Mouse (Mus musculus) liver, embryonic 16.5 days (tissue): ENCODE measurements around the gene Zfand4. TPM values are rescaled to one million over a fixed set of nuclear protein-coding genes. Genes with fewer than 3 reads are reported as not detected.
"Not testable (repeated sequence)": the region's sequence is repeated elsewhere in the genome, so short reads cannot be mapped to it uniquely, and the experiment has no call there.

Experiments used
- ATAC-seq: fragments of 200-750 bp; cut with Nextera tagmentation; 2 replicates; pipeline ENCODE4 v1.8.0; 2017; ENCODE audit warnings: low read depth, mild to moderate bottlenecking, moderate number of reproducible peaks, moderate library complexity
- H3K27ac ChIP-seq: fragments of 300-500 bp; sonication (generic); 2 replicates; pipeline ENCODE4 v1.5.1; 2014; ENCODE audit warnings: mild to moderate bottlenecking, low read length
- H3K27me3 ChIP-seq: fragments of 300-500 bp; sonication (generic); 2 replicates; pipeline ENCODE4 v1.6.1; 2014; ENCODE audit warnings: low read depth, low read length, mixed read lengths; ENCODE audit not compliant: control insufficient read depth, insufficient read depth
- H3K36me3 ChIP-seq: fragments of 300-500 bp; sonication (generic); 2 replicates; pipeline ENCODE4 v1.6.1; 2014; ENCODE audit warnings: mild to moderate bottlenecking; ENCODE audit not compliant: control insufficient read depth, insufficient read depth
- H3K4me1 ChIP-seq: fragments of 300-500 bp; sonication (generic); 2 replicates; pipeline ENCODE4 v1.6.1; 2014; ENCODE audit warnings: low read depth, low read length, mixed read lengths; ENCODE audit not compliant: control insufficient read depth
- H3K4me2 ChIP-seq: fragments of 300-500 bp; sonication (generic); 2 replicates; pipeline ENCODE4 v1.6.1; 2014; ENCODE audit warnings: low read depth, low read length, mixed read lengths
- H3K4me3 ChIP-seq: fragments of 300-500 bp; sonication (generic); 2 replicates; pipeline ENCODE4 v1.5.1; 2014; ENCODE audit warnings: low read depth, mild to moderate bottlenecking, low read length
- H3K9ac ChIP-seq: fragments of 300-500 bp; sonication (generic); 2 replicates; pipeline ENCODE4 v1.6.1; 2014; ENCODE audit warnings: low read depth, low read length
- H3K9me3 ChIP-seq: fragments of 300-500 bp; sonication (generic); replicated peaks from 2 replicates; pipeline ENCODE4 v1.6.1; 2016; ENCODE audit warnings: low read length; ENCODE audit not compliant: control insufficient read depth
- WGBS: fragments of 180-500 bp; shearing (Covaris S2); extraction: QIAGEN DNeasy Blood & Tissue Kit; methylation state at CpG from one replicate; pipeline ENCODE4 v1.1.7; 2014; ENCODE audit not compliant: insufficient replicate concordance; 5-methylcytosine and 5-hydroxymethylcytosine counted together
- polyA plus RNA-seq: library from polyadenylated mRNA; unstranded; fragments of >200 nt; fragmentation: Nextera tagmentation; extraction: Ambion mirVana; gene quantifications from 2 replicates; pipeline ENCODE4 v1.2.1, GENCODE M21; 2015

The Zfand4 gene
- polyA plus RNA-seq, 1 experiment from 2014 or later = 4.9 TPM

- peak overlapping the region; percentile 91 for H3K4me3 ChIP-seq
- peak overlapping the region; percentile 89 for H3K9ac ChIP-seq
- peak overlapping the region; percentile 80 for H3K4me2 ChIP-seq
- peaks cover 3% of the 10 kb centered on the region; the same call in 1 of the 2 replicates for H3K36me3 ChIP-seq
- peak overlapping the region; percentile 86 for H3K27ac ChIP-seq
- 6% methylated on average over 8 of the region's 8 CpGs for WGBS
- ATAC-seq = no peak
- no peaks in the 10 kb centered on the region for H3K9me3 ChIP-seq
- no peaks in the 10 kb centered on the region; the same call in 1 of the 2 replicates for H3K27me3 ChIP-seq
- peaks cover 31% of the 10 kb centered on the region for H3K4me1 ChIP-seq
Observed at GRCm38 (mm10) chr6:116338520-116338919, 74.5 kb downstream of the Zfand4 start.

- Histone ChIP-seq H3K27ac (peak overlapping the region; percentile 55), H3K27me3 (no peaks in the 10 kb centered on the region; the same call in 1 of the 2 replicates), H3K4me3 (peak overlapping the region; percentile 91), H3K4me1 (peaks cover 34% of the 10 kb centered on the region), H3K9ac (peak overlapping the region; percentile 89), H3K36me3 (peaks cover 3% of the 10 kb centered on the region; the same call in 1 of the 2 replicates), H3K9me3 (no peaks in the 10 kb centered on the region), H3K4me2 (peak overlapping the region; percentile 80)
- ATAC-seq = no peak
- WGBS = 50% methylated on average over 5 of the region's 5 CpGs
Observed at GRCm38 (mm10) chr6:116339088-116339487, 75.1 kb downstream of the Zfand4 start.

DNA sequence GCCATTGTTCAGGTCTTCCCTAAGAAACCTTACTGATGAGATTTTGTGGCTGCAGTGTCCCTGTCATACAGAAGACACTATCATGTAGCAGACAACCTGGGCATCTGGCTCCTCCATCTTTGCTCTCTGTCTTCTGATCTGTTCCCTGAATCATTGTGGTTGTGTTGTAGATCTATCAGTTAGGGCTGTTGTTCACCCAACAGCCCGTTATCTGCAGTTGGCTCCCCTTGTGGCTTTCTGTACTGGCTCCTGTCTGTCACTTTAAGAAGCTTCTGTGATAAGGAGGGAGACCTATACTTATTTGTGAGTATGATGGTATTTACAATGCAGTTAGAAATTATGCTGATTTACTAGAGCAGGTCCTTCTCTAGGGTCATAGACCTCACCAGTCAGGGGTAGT lies 76.5 kb downstream of the Zfand4 start:
- Histone ChIP-seq H3K27me3 (no peaks in the 10 kb centered on the region; the same call in 1 of the 2 replicates), H3K4me1 (peaks cover 34% of the 10 kb centered on the region), H3K36me3 (peaks cover 3% of the 10 kb centered on the region; the same call in 1 of the 2 replicates), H3K27ac (peak overlapping the region; percentile 75), H3K9me3 (no peaks in the 10 kb centered on the region), H3K9ac (peak overlapping the region; percentile 36), H3K4me2 (peak overlapping the region; percentile 80), H3K4me3 (peak overlapping the region; percentile 91)
- ATAC-seq = no peak
- WGBS = 19% methylated on average over 1 of the region's 1 CpGs

GRCm38 (mm10) chr6:116347953-116348352 lies 83.9 kb downstream of the Zfand4 start:
- no peak overlapping the region for H3K4me2 ChIP-seq
- peaks cover 25% of the 10 kb centered on the region for H3K4me1 ChIP-seq
- H3K9me3 ChIP-seq = no peaks in the 10 kb centered on the region
- 77% methylated on average over 2 of the region's 2 CpGs for WGBS
- no peak for ATAC-seq
- H3K4me3 ChIP-seq = no peak overlapping the region
- no peaks in the 10 kb centered on the region for H3K36me3 ChIP-seq
- 0 out of 2 replicates have a peak overlapping the region, but pooled peaks have one; percentile 16 for H3K9ac ChIP-seq
- peak overlapping the region; percentile 55 for H3K27ac ChIP-seq
- H3K27me3 ChIP-seq = no peaks in the 10 kb centered on the region

DNA sequence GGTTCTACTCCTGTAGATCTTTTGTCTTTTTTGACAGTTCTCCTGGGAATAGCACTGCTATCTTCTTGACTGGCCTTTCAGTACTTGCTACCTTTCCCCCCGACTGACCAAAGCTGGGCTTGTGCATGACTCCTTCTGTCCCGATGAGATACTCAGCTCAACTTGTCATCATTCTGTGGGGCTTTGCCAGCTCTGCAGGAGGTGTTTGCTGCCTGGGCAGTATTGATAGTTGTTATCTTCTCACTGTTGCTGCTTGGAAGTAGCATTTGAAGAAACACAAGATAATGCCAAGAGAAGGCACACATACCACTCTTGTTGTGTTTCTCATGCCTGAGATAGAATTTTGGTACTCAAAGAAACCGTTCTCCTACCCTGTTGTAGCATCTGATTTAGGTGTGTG lies 86.0 kb downstream of the Zfand4 start:
- Histone ChIP-seq H3K27me3 (no peaks in the 10 kb centered on the region), H3K36me3 (no peaks in the 10 kb centered on the region), H3K9ac (peak overlapping the region; percentile 74), H3K4me3 (peak overlapping the region; percentile 67), H3K9me3 (no peaks in the 10 kb centered on the region), H3K27ac (peak overlapping the region; percentile 99), H3K4me1 (peaks cover 33% of the 10 kb centered on the region), H3K4me2 (peak overlapping the region; percentile 86)
- WGBS = 25% methylated on average over 3 of the region's 3 CpGs
- peak; percentile 93 for ATAC-seq

DNA sequence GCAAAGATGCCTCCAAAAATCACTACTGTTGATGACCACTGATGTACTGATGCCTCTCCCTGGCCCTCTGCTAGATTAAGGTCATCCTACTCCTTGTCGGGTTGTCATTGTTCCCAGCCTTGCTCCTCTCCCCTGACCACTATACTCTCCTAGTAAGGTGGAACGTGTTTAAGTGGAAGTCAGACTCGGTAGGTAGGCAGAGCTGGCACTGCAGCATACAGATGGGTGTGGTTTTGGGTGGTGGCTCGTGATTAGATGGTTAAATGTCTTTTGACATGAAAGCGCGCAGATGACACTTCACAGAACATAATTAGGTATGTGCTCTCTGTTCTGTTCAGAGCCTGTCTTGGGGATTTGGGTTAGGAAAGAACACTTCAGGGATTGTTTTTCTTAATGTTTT lies 86.6 kb downstream of the Zfand4 start:
- peaks cover 35% of the 10 kb centered on the region for H3K4me1 ChIP-seq
- peak; percentile 88 for ATAC-seq
- H3K27me3 ChIP-seq = no peaks in the 10 kb centered on the region
- H3K9ac ChIP-seq = peak overlapping the region; percentile 74
- H3K4me3 ChIP-seq = peak overlapping the region; percentile 67
- 22% methylated on average over 6 of the region's 6 CpGs for whole genome bisulfite sequencing
- peak overlapping the region; percentile 86 for H3K4me2 ChIP-seq
- peak overlapping the region; percentile 99 for H3K27ac ChIP-seq
- H3K36me3 ChIP-seq = no peaks in the 10 kb centered on the region
- H3K9me3 ChIP-seq = no peaks in the 10 kb centered on the region

GRCm38 (mm10) chr6:116351534-116351933 lies 87.5 kb downstream of the Zfand4 start:
- Histone ChIP-seq H3K9ac (peak overlapping the region; percentile 54), H3K36me3 (no peaks in the 10 kb centered on the region), H3K4me1 (peaks cover 35% of the 10 kb centered on the region), H3K27ac (peak overlapping the region; percentile 87), H3K4me3 (peak overlapping the region; percentile 67), H3K27me3 (no peaks in the 10 kb centered on the region), H3K4me2 (peak overlapping the region; percentile 53), H3K9me3 (no peaks in the 10 kb centered on the region)
- WGBS = 51% methylated on average over 4 of the region's 4 CpGs
- ATAC-seq = no peak

GRCm38 (mm10) chr6:116353428-116353827 lies 89.4 kb downstream of the Zfand4 start:
- Histone ChIP-seq H3K9me3 (no peaks in the 10 kb centered on the region), H3K27ac (peak overlapping the region; percentile 61), H3K27me3 (no peaks in the 10 kb centered on the region), H3K4me3 (peak overlapping the region; percentile 56), H3K36me3 (no peaks in the 10 kb centered on the region), H3K4me2 (peak overlapping the region; percentile 72), H3K4me1 (peaks cover 33% of the 10 kb centered on the region), H3K9ac (peak overlapping the region; percentile 43; the same call in 1 of the 2 replicates)
- no peak for ATAC-seq
- 88% methylated on average over 1 of the region's 1 CpGs for WGBS

GRCm38 (mm10) chr6:116356311-116356947 lies 92.4 kb downstream of the Zfand4 start:
- not testable (repeated sequence) for H3K9ac ChIP-seq, H3K9me3 ChIP-seq, H3K4me3 ChIP-seq, H3K36me3 ChIP-seq, H3K27ac ChIP-seq, ATAC-seq, H3K27me3 ChIP-seq, H3K4me2 ChIP-seq
- 76% methylated on average over 8 of the region's 8 CpGs for WGBS
- peaks cover 27% of the 10 kb centered on the region for H3K4me1 ChIP-seq
